Mouse (Mus musculus): ENCODE results near the gene Lhx3.

- TF ChIP-seq POLR2A (IDR thresholded peaks at IDR 0.05; ENCODE audit: control insufficient read depth, low read depth, low read length) (no peak), CTCF (IDR thresholded peaks at IDR 0.05; ENCODE audit: control insufficient read depth, insufficient read depth, insufficient replicate concordance, low read depth, low read length) (no peak)
Measured at GRCm38 (mm10) chr2:26205126-26205525, 3.0 kb downstream of the Lhx3 start.
